Mouse (Mus musculus): ENCODE results near the gene Thrb. TPM values are rescaled to one million over a fixed set of nuclear protein-coding genes. Genes with fewer than 3 reads are reported as not detected.

Thrb gene
- polyA plus RNA-seq, 1 experiment, result not detected

- TF ChIP-seq GATA1 (IDR thresholded peaks at IDR 0.05; ENCODE audit: borderline replicate concordance, low read length), result no peak
- no peak for TF ChIP-seq FLI1 (IDR thresholded peaks at IDR 0.05; ENCODE audit: low read length)
- Histone ChIP-seq H3K27me3 (replicated peaks) (no peaks in the 10 kb centered on the region), H3K36me3 (replicated peaks; ENCODE audit: low read length) (no peaks in the 10 kb centered on the region), H3K4me1 (no peaks in the 10 kb centered on the region), H3K9me3 (no peaks in the 10 kb centered on the region), H3K4me3 (replicated peaks) (no peak overlapping the region)
Observed at GRCm38 (mm10) chr14:17812414-17812813, 152.4 kb downstream of the Thrb start.

- no peak for TF ChIP-seq FLI1 (IDR thresholded peaks at IDR 0.05; ENCODE audit: low read length)
- TF ChIP-seq GATA1 (IDR thresholded peaks at IDR 0.05; ENCODE audit: borderline replicate concordance, low read length), result no peak
- Histone ChIP-seq H3K27me3 (replicated peaks) (no peaks in the 10 kb centered on the region), H3K36me3 (replicated peaks; ENCODE audit: low read length) (no peaks in the 10 kb centered on the region), H3K9me3 (no peaks in the 10 kb centered on the region), H3K4me3 (replicated peaks) (no peak overlapping the region), H3K4me1 (no peaks in the 10 kb centered on the region)
Observed at GRCm38 (mm10) chr14:17815103-17815502, 155.0 kb downstream of the Thrb start.

- no peaks in the 10 kb centered on the region for H3K4me1 ChIP-seq
- no peaks in the 10 kb centered on the region for H3K9me3 ChIP-seq
- H3K36me3 ChIP-seq (replicated peaks; ENCODE audit: low read length), result no peaks in the 10 kb centered on the region
- no peaks in the 10 kb centered on the region for H3K27me3 ChIP-seq (replicated peaks)
- no peak for TF ChIP-seq GATA1 (IDR thresholded peaks at IDR 0.05; ENCODE audit: borderline replicate concordance, low read length)
- no peak for TF ChIP-seq FLI1 (IDR thresholded peaks at IDR 0.05; ENCODE audit: low read length)
- H3K4me3 ChIP-seq (replicated peaks), result no peak overlapping the region
Observed at GRCm38 (mm10) chr14:17818086-17818485, 158.0 kb downstream of the Thrb start.

DNA sequence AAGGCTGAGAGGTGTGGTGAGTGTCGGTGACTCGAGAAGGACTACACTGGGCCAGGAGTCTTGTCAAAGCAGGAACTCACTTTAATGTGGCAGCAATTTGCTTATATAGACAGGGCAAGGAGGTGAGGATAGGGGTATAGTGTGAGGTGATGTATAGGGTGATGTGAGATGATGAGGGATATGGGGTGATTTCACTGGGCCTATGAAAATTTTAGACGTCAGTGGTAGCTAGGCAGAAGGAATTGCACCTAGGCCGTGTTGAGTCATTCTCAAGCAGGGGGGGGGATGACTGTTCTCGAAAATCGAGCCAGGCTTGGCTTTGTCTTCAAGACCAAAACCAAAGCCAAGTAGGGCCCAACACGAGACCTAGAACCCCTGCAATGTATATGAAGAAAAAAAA, 162.7 kb downstream of the Thrb start:
- Histone ChIP-seq H3K9me3 (no peaks in the 10 kb centered on the region), H3K27me3 (replicated peaks) (no peaks in the 10 kb centered on the region), H3K36me3 (replicated peaks; ENCODE audit: low read length) (no peaks in the 10 kb centered on the region), H3K4me3 (replicated peaks) (no peak overlapping the region), H3K4me1 (no peaks in the 10 kb centered on the region)
- TF ChIP-seq FLI1 (IDR thresholded peaks at IDR 0.05; ENCODE audit: low read length) (no peak), GATA1 (IDR thresholded peaks at IDR 0.05; ENCODE audit: borderline replicate concordance, low read length) (no peak)

- no peaks in the 10 kb centered on the region for H3K4me1 ChIP-seq
- H3K4me3 ChIP-seq (replicated peaks), result no peak overlapping the region
- H3K27me3 ChIP-seq (replicated peaks), result no peaks in the 10 kb centered on the region
- TF ChIP-seq FLI1 (IDR thresholded peaks at IDR 0.05; ENCODE audit: low read length), result no peak
- no peak for TF ChIP-seq GATA1 (IDR thresholded peaks at IDR 0.05; ENCODE audit: borderline replicate concordance, low read length)
- H3K9me3 ChIP-seq, result no peaks in the 10 kb centered on the region
- no peaks in the 10 kb centered on the region for H3K36me3 ChIP-seq (replicated peaks; ENCODE audit: low read length)
Observed at GRCm38 (mm10) chr14:17827401-17827800, 167.3 kb downstream of the Thrb start.

DNA sequence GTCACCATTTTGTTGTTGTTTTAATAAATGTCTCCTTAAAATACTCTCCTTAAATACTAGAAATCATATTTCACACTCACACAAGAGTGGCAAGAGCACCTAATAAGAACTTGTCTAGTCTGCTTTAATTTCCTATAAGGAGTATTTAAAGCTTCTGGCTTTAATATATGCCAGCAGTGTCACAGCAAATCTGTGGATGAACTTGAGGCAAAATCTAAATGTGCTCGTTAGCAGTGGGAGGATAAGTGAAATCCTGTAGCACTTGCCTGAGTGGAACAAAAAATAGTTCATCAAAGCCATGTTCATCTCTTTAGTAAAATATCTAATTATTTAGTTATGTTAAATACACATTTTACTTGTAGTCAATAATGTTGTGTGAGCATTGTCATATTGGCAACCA, 175.7 kb downstream of the Thrb start:
- Histone ChIP-seq H3K27me3 (replicated peaks) (no peaks in the 10 kb centered on the region), H3K9me3 (no peaks in the 10 kb centered on the region), H3K36me3 (replicated peaks; ENCODE audit: low read length) (no peaks in the 10 kb centered on the region), H3K4me3 (replicated peaks) (no peak overlapping the region), H3K4me1 (no peaks in the 10 kb centered on the region)
- TF ChIP-seq GATA1 (IDR thresholded peaks at IDR 0.05; ENCODE audit: borderline replicate concordance, low read length) (no peak), FLI1 (IDR thresholded peaks at IDR 0.05; ENCODE audit: low read length) (no peak)

- H3K36me3 ChIP-seq (replicated peaks; ENCODE audit: low read length), result no peaks in the 10 kb centered on the region
- H3K4me3 ChIP-seq (replicated peaks), result no peak overlapping the region
- no peaks in the 10 kb centered on the region for H3K27me3 ChIP-seq (replicated peaks)
- TF ChIP-seq FLI1 (IDR thresholded peaks at IDR 0.05; ENCODE audit: low read length) (no peak), GATA1 (IDR thresholded peaks at IDR 0.05; ENCODE audit: borderline replicate concordance, low read length) (no peak)
- H3K9me3 ChIP-seq, result no peaks in the 10 kb centered on the region
- no peaks in the 10 kb centered on the region for H3K4me1 ChIP-seq
Observed at GRCm38 (mm10) chr14:17836766-17837165, 176.7 kb downstream of the Thrb start.

DNA sequence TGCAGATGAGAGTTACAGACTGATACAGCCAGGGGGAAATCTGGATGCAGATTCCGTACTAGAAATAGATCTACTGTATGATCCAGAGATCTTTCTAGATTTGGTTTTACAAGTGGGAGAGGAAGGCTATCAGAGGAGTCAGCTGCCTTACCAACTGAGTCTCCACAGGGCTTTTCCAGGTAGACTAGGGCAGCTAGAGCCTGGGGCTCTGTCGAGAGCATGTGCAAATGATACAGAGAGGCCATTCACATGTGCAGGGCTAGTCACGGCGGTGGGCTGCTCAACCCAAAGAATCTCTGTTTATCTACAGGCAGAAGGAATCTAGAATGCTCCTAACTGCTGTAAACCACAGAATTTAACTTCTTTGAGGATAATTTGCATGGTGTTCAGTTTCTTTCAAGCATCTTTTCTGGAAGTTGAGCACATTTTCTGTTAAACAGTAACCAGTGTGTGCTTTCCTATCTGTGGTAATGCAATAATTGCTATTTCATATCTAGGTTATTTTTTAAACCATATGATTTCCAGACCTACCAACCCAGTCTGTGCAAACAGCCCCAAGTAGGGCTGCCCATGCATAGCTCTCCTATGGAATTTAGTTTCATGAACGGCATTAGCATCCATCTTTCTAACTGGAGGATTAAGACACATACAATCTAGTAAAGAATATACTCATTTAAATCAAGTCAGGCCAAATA, 185.1 kb downstream of the Thrb start:
- H3K36me3 ChIP-seq (replicated peaks; ENCODE audit: low read length), result no peaks in the 10 kb centered on the region
- H3K4me1 ChIP-seq, result no peaks in the 10 kb centered on the region
- no peak overlapping the region for H3K4me3 ChIP-seq (replicated peaks)
- no peaks in the 10 kb centered on the region for H3K9me3 ChIP-seq
- H3K27me3 ChIP-seq (replicated peaks), result no peaks in the 10 kb centered on the region
- TF ChIP-seq GATA1 (IDR thresholded peaks at IDR 0.05; ENCODE audit: borderline replicate concordance, low read length) (no peak), FLI1 (IDR thresholded peaks at IDR 0.05; ENCODE audit: low read length) (no peak)

- H3K4me3 ChIP-seq (replicated peaks), result no peak overlapping the region
- H3K4me1 ChIP-seq, result no peaks in the 10 kb centered on the region
- H3K27me3 ChIP-seq (replicated peaks), result no peaks in the 10 kb centered on the region
- no peaks in the 10 kb centered on the region for H3K36me3 ChIP-seq (replicated peaks; ENCODE audit: low read length)
- no peaks in the 10 kb centered on the region for H3K9me3 ChIP-seq
- no peak for TF ChIP-seq FLI1 (IDR thresholded peaks at IDR 0.05; ENCODE audit: low read length)
- TF ChIP-seq GATA1 (IDR thresholded peaks at IDR 0.05; ENCODE audit: borderline replicate concordance, low read length), result no peak
Observed at GRCm38 (mm10) chr14:17845871-17846270, 185.8 kb downstream of the Thrb start.

- Histone ChIP-seq H3K27me3 (replicated peaks) (no peaks in the 10 kb centered on the region), H3K36me3 (replicated peaks; ENCODE audit: low read length) (no peaks in the 10 kb centered on the region), H3K9me3 (no peaks in the 10 kb centered on the region), H3K4me1 (no peaks in the 10 kb centered on the region), H3K4me3 (replicated peaks) (no peak overlapping the region)
- no peak for TF ChIP-seq FLI1 (IDR thresholded peaks at IDR 0.05; ENCODE audit: low read length)
- TF ChIP-seq GATA1 (IDR thresholded peaks at IDR 0.05; ENCODE audit: borderline replicate concordance, low read length), result no peak
Observed at GRCm38 (mm10) chr14:17846700-17847099, 186.6 kb downstream of the Thrb start.
